Mouse (Mus musculus) kidney, postnatal 10 days (tissue): ENCODE results near the gene Prox2.
"Not testable (repeated sequence)": the region's sequence is repeated elsewhere in the genome, so short reads cannot be mapped to it uniquely, and the experiment has no call there.

ENCODE experiments used
- DNase-seq: peaks from one replicate; pipeline ENCODE4 v3.0.0; 2021; ENCODE audit warnings: mixed read lengths

The Prox2 gene

GRCm38 (mm10) chr12:85110698-85111592 is at the start of gene Prox2, which contains the start of gene Dlst:
TSS of gene Prox2 (minus strand) at chr12:85110759.
TSS of gene Dlst (plus strand) at chr12:85110833.
- peak; percentile 94 for DNase-seq

DNA sequence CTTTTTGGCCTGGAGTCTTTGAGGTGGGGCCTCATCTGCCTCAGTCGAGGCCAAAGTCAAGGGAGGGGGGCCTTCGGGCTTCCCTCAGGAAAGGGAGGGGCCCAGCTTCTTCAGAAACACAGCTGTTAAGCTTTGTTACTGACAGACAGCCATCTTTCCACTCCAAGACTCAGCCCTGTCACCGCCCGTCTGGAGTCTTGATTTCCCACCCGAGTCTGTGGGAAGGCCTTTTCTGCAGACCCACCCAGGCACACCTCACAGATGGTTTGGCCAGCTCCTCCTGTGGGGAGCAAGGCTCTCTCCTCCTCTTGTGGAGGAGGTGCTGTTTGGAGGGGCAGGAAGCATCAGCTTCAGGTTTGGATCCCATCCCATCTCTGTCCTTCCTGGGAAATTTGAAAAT is 49.0 kb upstream of the Prox2 start:
- no peak for DNase-seq

DNA sequence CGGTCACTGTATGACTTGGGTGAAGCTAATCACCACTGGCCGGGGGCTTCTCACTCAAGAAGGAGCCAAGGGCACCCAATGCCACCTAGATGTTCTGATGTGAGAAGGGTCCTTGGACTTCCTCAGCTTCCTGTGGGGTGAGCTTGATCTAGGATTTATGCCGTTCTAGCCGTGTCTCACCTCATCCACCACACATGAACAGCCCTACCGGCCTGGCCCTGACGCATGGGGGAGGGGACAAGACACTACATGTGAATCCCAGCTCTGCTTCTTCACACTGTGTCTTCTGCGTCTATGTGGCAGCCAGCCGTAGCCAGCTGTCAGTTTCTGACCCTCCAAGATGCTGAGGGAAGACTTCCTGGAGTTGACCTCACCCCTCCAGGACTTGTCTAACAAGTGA is 48.2 kb upstream of the Prox2 start:
- peak; percentile 45 for DNase-seq

DNA sequence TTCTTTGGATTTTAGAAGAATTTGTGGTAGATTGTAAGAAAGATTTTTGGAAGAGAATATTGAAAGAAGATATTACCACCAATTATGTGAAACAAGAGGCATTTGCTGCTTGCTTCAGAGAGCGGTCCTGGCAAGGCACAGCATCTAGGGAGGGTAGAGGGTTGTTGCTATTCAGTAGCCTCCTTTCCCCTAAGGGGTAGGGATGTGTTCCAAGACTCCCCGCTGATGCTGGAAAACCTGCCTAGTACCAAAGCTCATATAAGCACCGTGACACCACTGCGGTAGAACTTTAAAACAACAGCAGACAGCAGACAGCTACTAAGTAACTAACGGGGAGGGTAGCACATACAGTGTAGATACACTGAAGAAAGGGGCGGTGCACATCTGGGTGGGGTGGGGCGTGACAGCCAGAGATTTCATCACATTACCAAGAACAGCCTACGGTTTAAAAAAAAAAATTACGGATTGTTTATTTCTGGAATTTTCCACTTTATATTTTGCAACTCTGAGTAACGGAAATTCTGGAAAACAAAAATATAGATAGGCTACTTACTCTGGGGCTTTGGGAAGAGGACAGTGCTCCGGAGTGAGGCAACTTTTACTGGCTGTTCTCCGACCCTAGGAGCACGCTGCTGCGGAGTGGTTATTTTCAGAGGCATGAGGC is 47.4 kb upstream of the Prox2 start:
- DNase-seq, result no peak

DNA sequence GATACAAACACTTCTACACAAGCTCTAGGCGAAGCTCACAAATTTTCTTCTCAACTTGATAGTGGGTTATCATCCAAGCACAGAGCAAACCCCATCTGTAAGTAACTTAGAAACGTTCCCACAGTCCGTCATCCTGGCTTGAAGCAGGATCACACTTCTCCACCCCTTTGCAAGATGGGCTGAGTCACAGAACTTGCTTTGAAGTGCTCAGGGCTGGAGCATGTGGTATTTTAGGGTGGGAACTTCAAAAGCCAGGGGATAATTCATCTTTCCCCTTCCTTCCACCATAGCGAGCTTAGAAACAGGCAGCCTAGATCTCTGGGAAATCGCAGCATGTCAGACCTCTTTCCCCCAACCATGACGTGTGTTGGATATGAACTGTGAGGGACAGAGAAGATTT is 45.8 kb upstream of the Prox2 start:
- no peak for DNase-seq

DNA sequence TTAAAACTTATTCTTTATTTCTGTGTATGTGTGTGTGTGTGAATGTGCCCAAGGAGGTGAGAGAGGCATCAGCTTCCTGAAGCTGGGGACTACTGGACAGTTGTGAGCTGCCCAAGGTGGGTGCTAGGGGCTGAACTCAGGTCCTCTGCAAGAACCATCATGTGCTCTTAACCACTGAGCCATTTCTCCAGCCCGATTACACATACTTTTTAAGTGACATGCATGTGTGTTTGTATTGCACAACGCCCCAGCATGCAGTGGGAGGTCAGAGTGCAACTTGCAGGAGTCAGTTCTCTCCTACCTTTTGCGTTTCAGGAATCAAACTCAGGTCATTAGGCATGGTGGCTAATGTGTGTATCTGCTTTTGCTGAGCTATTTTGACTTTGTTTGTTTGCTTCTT is 42.5 kb upstream of the Prox2 start:
- no peak for DNase-seq

DNA sequence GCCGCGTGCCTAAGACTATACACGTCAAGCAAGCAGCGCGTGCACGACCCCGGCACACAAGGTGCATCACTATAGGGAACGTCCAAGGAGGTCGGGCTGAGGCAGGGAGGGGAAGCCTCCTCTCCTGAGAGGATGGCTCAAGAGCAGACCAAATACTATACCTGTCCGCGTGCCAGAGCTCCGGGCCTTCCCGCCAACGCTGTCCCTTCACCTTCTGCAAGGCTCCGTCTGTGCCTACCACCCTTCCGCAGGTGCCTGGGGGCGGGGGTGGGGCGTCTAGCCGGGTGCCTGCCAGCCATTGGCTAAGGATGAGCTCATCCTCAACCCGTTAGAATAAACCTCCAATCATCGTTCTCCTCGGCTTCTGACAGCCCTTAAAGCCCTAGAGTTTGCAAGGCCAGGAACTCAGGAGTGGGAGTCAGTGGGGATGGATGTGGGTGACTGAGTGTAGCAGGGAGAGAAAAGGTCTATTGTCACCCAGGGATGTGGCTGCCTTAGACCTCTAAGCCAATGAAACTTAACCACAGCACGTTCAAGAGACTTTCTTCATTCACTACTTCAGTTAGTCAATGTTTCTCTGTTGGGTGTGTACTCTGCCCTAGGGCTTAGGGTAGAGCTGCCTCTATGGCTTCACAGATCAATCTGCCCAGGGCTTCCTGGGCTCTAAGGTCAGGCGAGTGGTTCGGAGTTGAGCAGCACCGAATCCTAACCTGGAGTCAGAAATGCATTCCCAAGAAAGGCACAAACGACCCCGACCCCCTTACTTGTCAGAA is 40.6 kb upstream of the Prox2 start, which contains the start of gene Rps6kl1:
Gene Rps6kl1 (minus strand): TSS at position 263 of the 773 bp plus-strand sequence.
- DNase-seq, result peak; percentile 66

GRCm38 (mm10) chr12:85150321-85151001 is 39.9 kb upstream of the Prox2 start:
- DNase-seq, result peak; percentile 21

- DNase-seq, result no peak
These were observed 36.3 kb upstream of the Prox2 start for GRCm38 (mm10) chr12:85146881-85147280.

GRCm38 (mm10) chr12:85146355-85146754 is 35.8 kb upstream of the Prox2 start:
- DNase-seq, result peak; percentile 61

DNA sequence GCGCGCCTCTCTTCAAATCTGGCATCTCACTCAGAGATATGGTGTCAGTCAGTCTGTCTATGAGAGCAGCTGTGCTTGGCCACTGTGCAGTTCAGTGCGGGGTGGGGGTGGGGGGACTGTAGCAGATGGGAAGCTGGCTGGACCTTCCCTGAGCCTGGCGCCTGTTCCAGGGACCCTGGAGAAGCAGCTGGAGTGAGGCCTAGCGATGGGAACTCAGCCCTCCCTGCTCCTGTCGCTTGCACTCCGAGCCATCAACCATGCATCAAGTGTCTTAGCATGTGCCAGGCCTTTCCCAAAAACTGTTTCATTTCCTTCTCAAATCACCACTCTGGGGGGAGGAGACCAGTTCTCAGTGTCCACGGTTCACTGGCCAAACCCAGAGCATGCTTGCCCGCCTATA is 35.1 kb upstream of the Prox2 start:
- DNase-seq, result peak; percentile 75

DNA sequence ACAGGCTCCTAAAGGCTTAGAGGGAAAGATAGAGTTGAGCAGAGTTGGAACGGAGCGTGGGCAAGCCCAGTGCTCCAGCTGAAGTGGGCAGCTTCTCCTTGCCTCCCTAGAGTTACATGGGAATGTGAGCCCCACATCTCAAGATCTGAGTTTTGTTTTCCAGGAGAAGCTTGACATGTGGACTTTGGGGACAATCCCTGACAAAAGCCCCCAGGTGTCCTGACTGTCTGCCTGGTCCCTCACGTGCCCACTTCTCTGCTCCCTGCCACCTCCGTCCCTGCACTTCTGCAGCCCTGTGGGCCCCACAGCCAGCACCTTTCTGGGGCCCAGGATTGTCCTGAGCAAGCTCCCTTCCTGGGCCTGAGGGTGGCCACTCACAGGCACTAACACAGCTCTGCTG is 34.3 kb upstream of the Prox2 start:
- DNase-seq, result no peak

DNA sequence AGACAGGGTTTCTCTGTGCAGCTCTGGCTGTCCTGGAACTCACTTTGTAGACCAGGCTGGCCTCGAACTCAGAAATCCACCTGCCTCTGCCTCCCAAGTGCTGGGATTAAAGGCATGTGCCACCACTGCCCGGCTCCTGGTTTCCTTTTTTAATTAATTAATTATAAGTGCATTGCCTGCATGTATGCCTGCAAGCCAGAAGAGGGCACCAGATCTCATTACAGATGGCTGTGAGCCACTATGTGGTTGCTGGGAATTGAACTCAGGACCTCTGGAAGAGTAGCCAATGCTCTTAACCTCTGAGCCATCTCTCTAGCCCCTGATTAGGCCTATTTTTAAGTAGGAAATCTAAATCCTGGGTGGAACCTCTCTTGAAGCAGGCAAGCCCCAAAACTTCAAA is 33.7 kb upstream of the Prox2 start:
- DNase-seq, result not testable (repeated sequence)

DNA sequence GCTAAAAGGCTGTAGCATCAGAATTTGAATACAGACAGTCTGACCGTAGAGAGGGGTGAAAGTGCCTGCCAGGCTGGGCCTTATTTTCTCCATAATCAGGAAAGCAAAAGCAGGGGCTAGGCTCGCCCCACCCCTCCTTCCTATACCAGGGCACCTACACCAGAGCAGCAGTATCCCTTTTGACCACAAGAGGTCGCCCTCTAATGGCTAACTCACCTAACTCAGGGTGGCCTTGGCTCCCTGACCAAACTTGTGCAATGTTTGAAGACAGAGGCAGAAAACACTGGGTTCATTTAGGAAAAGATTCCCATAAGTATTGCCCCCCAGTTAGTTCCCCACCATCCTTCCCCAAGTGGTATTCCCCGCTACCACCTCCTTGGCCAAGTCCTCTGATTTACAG is 32.2 kb upstream of the Prox2 start:
- peak; percentile 92 for DNase-seq

- no peak for DNase-seq
These were observed 30.5 kb upstream of the Prox2 start for GRCm38 (mm10) chr12:85141096-85141495.

- DNase-seq, result no peak
These were observed 29.6 kb upstream of the Prox2 start for GRCm38 (mm10) chr12:85140036-85140701.

- no peak for DNase-seq
These were observed 26.1 kb upstream of the Prox2 start for GRCm38 (mm10) chr12:85136627-85137026.

DNA sequence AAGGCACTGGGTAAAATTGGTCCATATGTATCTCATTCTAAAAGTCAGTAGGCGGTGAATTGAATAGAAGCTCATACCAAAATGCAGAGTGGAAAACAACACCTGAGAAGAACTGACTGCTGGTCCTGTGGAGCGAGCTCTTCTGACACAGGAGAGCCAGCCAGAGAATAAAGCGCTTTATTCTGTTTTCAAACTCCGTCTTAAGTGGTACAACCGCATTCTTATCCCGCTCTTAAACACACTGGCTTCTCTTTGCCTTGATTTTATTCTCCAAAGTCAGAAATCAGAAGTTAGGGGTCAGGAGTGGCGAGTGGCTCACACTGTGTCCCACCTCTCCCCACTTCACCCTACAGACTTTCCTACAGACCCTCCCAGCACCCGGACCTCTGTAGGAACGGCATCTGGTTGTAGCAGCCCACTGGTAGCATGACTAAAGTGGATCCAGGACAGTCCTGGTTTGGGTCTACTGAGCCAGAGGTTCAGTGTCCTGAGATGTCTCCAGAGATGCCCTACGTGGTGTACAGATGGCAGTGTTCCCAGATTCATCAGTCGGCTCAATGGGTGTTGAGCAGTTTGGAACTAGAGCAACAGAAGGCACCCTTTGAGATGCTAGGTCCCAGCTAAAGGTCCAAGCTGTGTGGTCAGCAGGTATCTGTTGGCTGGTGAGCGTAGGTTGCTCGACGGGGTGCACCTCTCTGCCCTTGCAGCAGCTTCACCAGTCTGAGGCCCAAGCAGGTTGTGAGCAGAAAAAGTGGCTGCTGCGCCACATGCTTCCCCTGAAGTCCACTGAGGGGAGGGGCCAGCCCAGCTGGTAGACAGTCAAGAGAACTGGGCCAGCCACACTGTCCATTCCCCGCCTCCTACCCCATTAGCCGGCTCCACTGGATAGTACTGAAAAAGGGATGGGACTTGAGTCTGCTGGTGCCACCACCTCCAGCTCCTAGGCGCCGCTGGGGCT is 25.2 kb upstream of the Prox2 start:
- DNase-seq, result no peak

DNA sequence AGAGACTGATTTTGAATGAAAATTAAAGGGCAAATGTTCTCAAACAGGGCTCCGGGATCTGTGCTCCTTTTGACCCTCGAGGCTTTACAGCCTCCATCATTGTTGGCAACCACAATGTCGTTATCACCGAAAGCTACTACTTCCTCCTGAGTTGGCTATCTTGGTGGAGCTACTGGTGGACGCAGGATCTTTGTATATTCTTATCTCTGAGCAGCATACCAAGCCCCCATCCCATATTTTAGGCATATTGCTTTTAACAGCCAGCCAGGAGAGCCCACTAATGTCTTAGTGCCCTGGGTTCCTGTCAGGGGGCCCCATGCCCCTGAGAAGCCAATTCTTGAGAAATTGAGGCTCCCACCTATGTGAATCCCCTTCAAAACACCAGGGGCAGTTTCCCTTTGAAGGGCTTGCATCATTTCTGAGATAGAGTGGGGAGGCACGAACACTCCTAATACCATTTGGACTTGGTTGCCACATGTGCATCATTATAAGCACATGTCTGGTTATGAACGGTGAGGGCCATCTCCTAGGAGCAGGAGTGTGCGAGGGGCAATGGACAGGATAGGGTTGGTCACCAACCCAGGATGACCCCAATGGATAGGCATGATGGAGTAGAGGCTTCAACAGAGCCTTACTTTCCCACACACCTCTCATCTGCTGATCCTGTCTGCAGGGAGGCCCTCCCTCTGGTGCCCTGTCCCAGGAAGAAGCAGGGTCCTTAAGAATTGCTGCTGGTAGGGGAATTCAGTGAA is 23.7 kb upstream of the Prox2 start:
- DNase-seq, result no peak

DNA sequence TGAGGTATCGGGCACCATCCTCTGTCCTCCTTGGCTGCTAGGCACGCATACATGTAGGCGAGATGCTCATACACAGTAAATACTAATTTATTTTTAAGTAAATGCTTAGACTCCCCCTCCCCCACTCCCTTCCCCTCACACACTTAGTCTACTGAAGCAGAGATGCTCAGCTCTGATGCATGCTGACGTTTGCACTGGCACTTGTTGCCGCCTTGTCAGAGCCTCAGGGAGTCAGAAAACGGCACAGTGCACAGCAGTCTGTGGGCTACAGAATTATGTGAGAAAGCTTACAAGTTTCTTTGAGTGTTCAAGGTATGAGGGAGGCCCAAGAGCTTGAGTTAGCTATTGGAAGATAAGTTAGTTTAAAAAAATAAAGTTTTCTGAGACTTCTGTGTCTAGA is 20.8 kb upstream of the Prox2 start:
- DNase-seq, result no peak
